Mouse (Mus musculus): Measurements from ENCODE around the gene Zfp982. TPM values are rescaled to one million over a fixed set of nuclear protein-coding genes. Genes with fewer than 3 reads are reported as not detected.
"Not testable (repeated sequence)": the region's sequence is repeated elsewhere in the genome, so short reads cannot be mapped to it uniquely, and the experiment has no call there.

Zfp982 gene
- polyA plus RNA-seq, 1 experiment: 3.7 TPM

DNA sequence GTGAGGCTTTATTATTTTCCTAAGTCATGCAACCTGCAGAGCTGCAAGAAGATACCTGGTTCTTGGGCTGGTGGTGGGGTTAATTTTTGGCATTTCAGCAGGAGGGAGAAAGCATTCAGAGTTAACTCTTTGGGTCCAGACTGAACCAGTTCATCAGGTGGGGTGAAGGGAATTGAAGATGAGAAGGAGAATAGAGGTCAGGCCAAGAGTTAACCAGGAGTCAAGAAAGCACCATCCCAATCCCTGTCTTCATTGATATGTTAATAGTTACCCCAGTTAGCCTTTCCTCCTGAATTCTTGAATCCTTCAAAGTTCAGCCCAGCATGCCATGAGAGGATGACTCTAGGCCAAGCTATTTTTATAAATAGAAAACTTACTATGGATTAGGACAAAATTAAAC is 65.8 kb downstream of the Zfp982 start:
- DNase-seq (ENCODE audit: extremely low spot score in 1 of 2, low spot score in 1 of 2): not testable (repeated sequence)

- not testable (repeated sequence) for DNase-seq (ENCODE audit: extremely low spot score in 1 of 2, low spot score in 1 of 2)
These were observed 66.9 kb downstream of the Zfp982 start for GRCm38 (mm10) chr4:147559096-147559495.

Other genes starting within 250 kb of the Zfp982 start
- 0.23 and 0.38 TPM in 2 replicates for gene Zfp988, start 186.7 kb upstream of the Zfp982 start, polyA plus RNA-seq (2012; rRNA removed)
- gene Zfp978, start 131.1 kb upstream of the Zfp982 start, polyA plus RNA-seq (2012; rRNA removed): 0.18 TPM in 1 of 2 replicates, not detected in the other
- 0.88 and 0.96 TPM in 2 replicates for gene Gm16503, start 47.8 kb downstream of the Zfp982 start, polyA plus RNA-seq (2012; rRNA removed)
- gene Zfp985, start 60.9 kb downstream of the Zfp982 start, polyA plus RNA-seq (2012; rRNA removed): 0.06 and 0.08 TPM in 2 replicates
- gene Zfp979, start 150.1 kb downstream of the Zfp982 start, polyA plus RNA-seq (2012; rRNA removed): 0.97 and 1.0 TPM in 2 replicates
- gene Zfp534, start 210.1 kb downstream of the Zfp982 start, polyA plus RNA-seq (2012; rRNA removed): not detected in 2 replicates